Mouse (Mus musculus) lung, adult 2 months (tissue): ENCODE results near the gene Dok5.
A peak's percentile ranks its signal among the peaks of the same experiment; 100 is the strongest.

Experiments used
- CTCF ChIP-seq: fragments of 200-500 bp; IDR thresholded peaks from 2 replicates; pipeline ENCODE4 v1.5.1; 2011; ENCODE audit warnings: mild to moderate bottlenecking, low read length, control low read depth; ENCODE audit not compliant: insufficient read depth
- POLR2A ChIP-seq: fragments of 200-500 bp; IDR thresholded peaks from 2 replicates; pipeline ENCODE4 v1.6.1; 2011; ENCODE audit warnings: low read depth, mild to moderate bottlenecking, control low read depth, low read length, borderline replicate concordance; ENCODE audit errors: extremely low read depth

- peak; percentile 73 for TF ChIP-seq CTCF
- no peak for TF ChIP-seq POLR2A
These were observed 145.9 kb downstream of the Dok5 start for GRCm38 (mm10) chr2:170877515-170877914.
